Mouse (Mus musculus): ENCODE results near the gene Fcrlb.

DNA sequence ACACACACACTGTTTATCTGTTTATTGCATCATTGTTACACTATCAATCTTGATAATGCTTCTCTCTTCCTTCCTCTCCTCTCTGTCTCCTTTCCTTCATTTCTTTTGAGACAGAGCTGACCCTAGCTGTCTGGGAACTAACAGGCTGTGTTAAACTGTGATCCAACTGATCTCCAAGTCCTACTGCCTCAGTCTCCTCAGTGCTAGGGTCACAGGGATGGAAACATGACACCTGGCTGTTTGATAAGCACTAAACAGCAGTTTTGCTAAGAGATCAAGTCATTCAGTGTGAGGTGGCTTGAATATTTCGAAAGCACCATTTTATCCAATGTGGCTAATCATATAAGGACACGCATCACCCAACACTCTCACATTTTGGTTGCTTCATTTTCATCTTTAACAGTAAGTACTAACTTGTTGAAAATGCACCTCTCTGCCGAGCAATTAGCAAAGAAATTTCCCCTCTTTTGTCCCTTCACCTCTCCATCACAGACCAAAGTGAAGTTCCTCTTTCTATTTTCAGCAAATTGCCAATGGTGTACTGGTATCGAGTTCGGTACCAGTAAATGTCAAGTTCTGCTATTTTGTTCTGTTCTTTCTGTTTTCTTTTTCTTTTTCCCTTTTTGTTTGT is 16.0 kb downstream of the Fcrlb start:
- TF ChIP-seq CTCF (IDR thresholded peaks at IDR 0.05; ENCODE audit: low read depth) (no peak), EP300 (IDR thresholded peaks at IDR 0.05; ENCODE audit: low read depth) (no peak)

Data from heart, postnatal 0 days (tissue).